Mouse (Mus musculus): ENCODE results near the gene Scaf11.

- TF ChIP-seq POLR2A (IDR thresholded peaks at IDR 0.05; ENCODE audit: low read depth, low read length), result no peak
- no peak for TF ChIP-seq CTCF (IDR thresholded peaks at IDR 0.05; ENCODE audit: borderline replicate concordance, insufficient read depth, low read length)
Observed at GRCm38 (mm10) chr15:96497646-96498045, 37.0 kb upstream of the Scaf11 start.
